9 mouse cellular contexts compared by ENCODE assay signal in genomic region chr6:85153970-85154540, GRCm38 (mm10). TPM values are rescaled to one million over a fixed set of nuclear protein-coding genes. Genes with fewer than 3 reads are reported as not detected.
DNase-seq lines count a peak whose midpoint lies in the region; ATAC-seq and TF ChIP-seq lines count a peak whose summit lies in the region.
"Had no signal": no experiment of that assay in that cellular context is flagged by ENCODE, and none has a peak within 500 bp of the region (broad histone marks: within the 10 kb centered on the region; RNA-seq: fewer than 3 reads in every experiment).

No protein-coding gene starts in this region.

- no peak overlapping the region for H3K4me2 ChIP-seq in forebrain, embryonic 12.5 days
- no peak overlapping the region for H3K4me2 ChIP-seq in lung, embryonic 15.5 days

- no peak overlapping the region for H3K4me3 ChIP-seq in ES-Bruce4 (ENCODE audit: low read depth, low read length)
- H3K4me3 ChIP-seq in forebrain, embryonic 12.5 days (replicated peaks): no peak overlapping the region
- H3K4me3 ChIP-seq in hindbrain, embryonic 10.5 days: no peak overlapping the region
- no peak overlapping the region for H3K4me3 ChIP-seq in layer of hippocampus, adult 2 months
- no peak overlapping the region for H3K4me3 ChIP-seq in lung, embryonic 15.5 days

- TF ChIP-seq CTCF in ES-Bruce4 (IDR thresholded peaks at IDR 0.05; ENCODE audit: low read depth, low read length): peak; percentile 74
- peak; percentile 92 for TF ChIP-seq CTCF in layer of hippocampus, adult 2 months (conservative IDR thresholded peaks at IDR 0.05)

- H3K4me1 ChIP-seq in ES-Bruce4 (ENCODE audit: control insufficient read depth, insufficient read depth, low read length): no peaks in the 10 kb centered on the region
- H3K4me1 ChIP-seq in forebrain, embryonic 12.5 days: peaks cover 13% of the 10 kb centered on the region
- H3K4me1 ChIP-seq in hindbrain, embryonic 10.5 days (replicated peaks): peaks cover 12% of the 10 kb centered on the region
- H3K4me1 ChIP-seq in lung, embryonic 15.5 days: peaks cover 6% of the 10 kb centered on the region; the same call in 1 of the 2 replicates

- H3K9ac ChIP-seq in ES-Bruce4 (ENCODE audit: low read depth, poor library complexity, severe bottlenecking): no peak overlapping the region
- H3K9ac ChIP-seq in forebrain, embryonic 12.5 days: no peak overlapping the region
- no peak overlapping the region for H3K9ac ChIP-seq in lung, embryonic 15.5 days

- DNase-seq in brain, embryonic 18.5 days (ENCODE audit: low read depth, low spot score): peak; percentile 67
- DNase-seq in hindbrain, embryonic 10.5 days (ENCODE audit: low spot score): peak; percentile 77
- DNase-seq in layer of hippocampus, adult 2 months (ENCODE audit: low spot score in 2 of 2): peak; percentile 74 to 86
- DNase-seq in ovary, postnatal 36 days (ENCODE audit: low spot score): peak; percentile 69
- DNase-seq in thymus, postnatal 4 days: peak; percentile 84

- TF ChIP-seq EP300 in ES-Bruce4 (IDR thresholded peaks at IDR 0.05; ENCODE audit: insufficient read depth, low read depth, low read length): no peak

- no peaks in the 10 kb centered on the region for H3K9me3 ChIP-seq in ES-Bruce4 (replicated peaks; ENCODE audit: control insufficient read depth, insufficient read depth, low read length, poor library complexity, severe bottlenecking)
- H3K9me3 ChIP-seq in forebrain, embryonic 12.5 days: no peaks in the 10 kb centered on the region
- H3K9me3 ChIP-seq in hindbrain, embryonic 10.5 days: no peaks in the 10 kb centered on the region
- H3K9me3 ChIP-seq in lung, embryonic 15.5 days: no peaks in the 10 kb centered on the region
- H3K9me3 ChIP-seq: heart, embryonic 15.5 days had no signal

- H3K27ac ChIP-seq in ES-Bruce4 (ENCODE audit: insufficient read depth, low read length): no peak overlapping the region
- H3K27ac ChIP-seq in forebrain, embryonic 12.5 days: no peak overlapping the region
- no peak overlapping the region for H3K27ac ChIP-seq in hindbrain, embryonic 10.5 days
- H3K27ac ChIP-seq in layer of hippocampus, adult 2 months: no peak overlapping the region
- H3K27ac ChIP-seq in lung, embryonic 15.5 days: no peak overlapping the region

- ATAC-seq in forebrain, embryonic 12.5 days (ENCODE audit: low FRiP score): peak; percentile 64; the same call in 1 of the 2 replicates
- ATAC-seq in lung, embryonic 15.5 days (ENCODE audit: borderline replicate concordance, extremely low read depth, low FRiP score, low TSS enrichment): peak; percentile 66; the same call in 1 of the 2 replicates

- WGBS in forebrain, embryonic 12.5 days: 7% methylated on average over 9 of the region's 9 CpGs
- WGBS in hindbrain, embryonic 10.5 days: 11% methylated on average over 9 of the region's 9 CpGs
- 8% methylated on average over 9 of the region's 9 CpGs for WGBS in lung, embryonic 15.5 days

- no peak for TF ChIP-seq POLR2A in ES-Bruce4 (IDR thresholded peaks at IDR 0.05; ENCODE audit: insufficient read depth, low read length)

- no peaks in the 10 kb centered on the region for H3K27me3 ChIP-seq in ES-Bruce4 (ENCODE audit: control insufficient read depth, insufficient read depth, low read length, poor library complexity, severe bottlenecking)
- H3K27me3 ChIP-seq in forebrain, embryonic 12.5 days: 0 out of 2 replicates have a peak, but pooled peaks cover 4% of the 10 kb centered on the region
- peaks cover 22% of the 10 kb centered on the region for H3K27me3 ChIP-seq in hindbrain, embryonic 10.5 days (ENCODE audit: insufficient read depth, poor library complexity, severe bottlenecking)
- H3K27me3 ChIP-seq in lung, embryonic 15.5 days: no peaks in the 10 kb centered on the region
- H3K27me3 ChIP-seq: heart, embryonic 15.5 days had no signal

- H3K36me3 ChIP-seq in ES-Bruce4 (ENCODE audit: control insufficient read depth, insufficient read depth, low read length, poor library complexity, severe bottlenecking): no peaks in the 10 kb centered on the region
- no peaks in the 10 kb centered on the region for H3K36me3 ChIP-seq in forebrain, embryonic 12.5 days (replicated peaks)
- no peaks in the 10 kb centered on the region for H3K36me3 ChIP-seq in hindbrain, embryonic 10.5 days
- no peaks in the 10 kb centered on the region for H3K36me3 ChIP-seq in lung, embryonic 15.5 days
- H3K36me3 ChIP-seq: heart, embryonic 15.5 days had no signal

RNA-seq across cellular contexts. Expression of gene Spr, which starts 16.5 kb away (rescaled TPM):
- polyA plus RNA-seq in ES-Bruce4 (2011; ENCODE audit: insufficient read depth, insufficient read length, low read depth, missing spikeins): 26.0 and 26.9 TPM in 2 replicates
- polyA plus RNA-seq in forebrain, embryonic 12.5 days (2016; fragmentation: Nextera tagmentation; extraction: Ambion mirVana): 28.9 and 31.7 TPM in 2 replicates
- 53.8 and 66.2 TPM in 2 replicates for polyA plus RNA-seq in hindbrain, embryonic 10.5 days (2016; fragmentation: Nextera tagmentation; extraction: Ambion mirVana)
- total RNA-seq in layer of hippocampus, adult 2 months (2021): 10 to 100 TPM; 44.5 to 48.2 TPM
- 65.5 and 70.2 TPM in 2 replicates for polyA plus RNA-seq in lung, embryonic 15.5 days (2015; fragmentation: Nextera tagmentation; extraction: Ambion mirVana)

RNA-seq across cellular contexts. Expression of gene Emx1, which starts 33.2 kb away (rescaled TPM):
- polyA plus RNA-seq in ES-Bruce4 (2011; ENCODE audit: insufficient read depth, insufficient read length, low read depth, missing spikeins): 0.56 and 1.8 TPM in 2 replicates
- 71.6 and 89.0 TPM in 2 replicates for polyA plus RNA-seq in forebrain, embryonic 12.5 days (2016; fragmentation: Nextera tagmentation; extraction: Ambion mirVana)
- polyA plus RNA-seq in hindbrain, embryonic 10.5 days (2016; fragmentation: Nextera tagmentation; extraction: Ambion mirVana): 0.52 and 1.0 TPM in 2 replicates
- 10 to 100 TPM; 15.9 to 20.2 TPM for total RNA-seq in layer of hippocampus, adult 2 months (2021)
- polyA plus RNA-seq in lung, embryonic 15.5 days (2015; fragmentation: Nextera tagmentation; extraction: Ambion mirVana): not detected in 2 replicates
- polyA plus RNA-seq: heart, embryonic 15.5 days had no signal

Comparison
In these comparisons a context has a peak if more than half of its experiments do, and no peak if none do; other contexts are left out.
1. RNA of gene Emx1, which starts 33.2 kb away (polyA plus RNA-seq): 71.6 to 89.0 TPM in forebrain, embryonic 12.5 days; 0.56 to 1.8 TPM in ES-Bruce4, 0.52 to 1.0 TPM in hindbrain, embryonic 10.5 days and not detected in lung, embryonic 15.5 days; every median in the first group is over 10 times any median in the second.
2. Peak in every context shown above with its lines, with median percentiles within 50 percentile points of each other: DNase-seq.